In the genomic region with DNA sequence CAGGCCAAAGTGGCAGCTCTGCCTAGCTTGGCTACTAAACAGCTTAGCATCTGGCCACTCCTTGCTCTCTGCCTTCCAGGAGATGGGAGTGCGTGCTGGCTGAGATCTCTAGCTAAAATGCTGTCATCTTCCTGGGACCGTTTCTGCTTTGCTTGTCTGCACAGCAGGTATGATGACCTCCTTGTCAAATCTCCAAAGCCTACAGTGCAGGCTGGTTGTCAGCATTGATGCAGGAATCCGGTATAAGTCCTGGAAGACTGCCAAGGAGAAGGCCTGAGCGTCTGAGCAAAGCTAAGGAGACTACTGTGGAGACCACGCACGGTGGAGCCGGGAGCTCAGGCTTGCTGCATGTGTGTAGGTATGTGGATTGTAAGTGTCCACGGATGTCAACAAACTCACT, we compare ENCODE assay signal across 8 mouse cellular contexts. TPM values are rescaled to one million over a fixed set of nuclear protein-coding genes. Genes with fewer than 3 reads are reported as not detected.
DNase-seq lines count a peak whose midpoint lies in the region; ATAC-seq lines count a peak whose summit lies in the region.

A gene (plus strand): TSS at position 173 of the 400 bp plus-strand sequence.

- peak; percentile 52; the same call in 1 of the 2 replicates for ATAC-seq in cerebellum, adult (ENCODE audit: insufficient number of reproducible peaks, low FRiP score, low TSS enrichment)
- no peak for ATAC-seq in neural tube, embryonic 11.5 days (ENCODE audit: insufficient read depth, low FRiP score, low TSS enrichment)
- no peak for ATAC-seq in intestine, embryonic 15.5 days
- no peak for ATAC-seq in neural tube, embryonic 14.5 days (ENCODE audit: low read depth)

- no peaks in the 10 kb centered on the region for H3K27me3 ChIP-seq in neural tube, embryonic 11.5 days (ENCODE audit: control insufficient read depth, insufficient read depth, low read length)
- H3K27me3 ChIP-seq in intestine, embryonic 15.5 days (replicated peaks): no peaks in the 10 kb centered on the region
- H3K27me3 ChIP-seq in neural tube, embryonic 14.5 days (ENCODE audit: control insufficient read depth, insufficient read depth, low read length): no peaks in the 10 kb centered on the region

- H3K36me3 ChIP-seq in neural tube, embryonic 11.5 days (ENCODE audit: control insufficient read depth, insufficient read depth, low read length): no peaks in the 10 kb centered on the region
- H3K36me3 ChIP-seq in intestine, embryonic 15.5 days: no peaks in the 10 kb centered on the region
- no peaks in the 10 kb centered on the region for H3K36me3 ChIP-seq in neural tube, embryonic 14.5 days (ENCODE audit: control insufficient read depth, insufficient read depth, low read length)

- H3K9ac ChIP-seq in neural tube, embryonic 11.5 days (ENCODE audit: low read length): no peak within 1 kb of the TSS
- H3K9ac ChIP-seq in intestine, embryonic 15.5 days: no peak within 1 kb of the TSS
- H3K9ac ChIP-seq in neural tube, embryonic 14.5 days (replicated peaks; ENCODE audit: low read depth, low read length): no peak within 1 kb of the TSS

- no peak within 1 kb of the TSS for H3K27ac ChIP-seq in neural tube, embryonic 11.5 days (ENCODE audit: low read depth, low read length)
- H3K27ac ChIP-seq in intestine, embryonic 15.5 days: no peak within 1 kb of the TSS
- no peak within 1 kb of the TSS for H3K27ac ChIP-seq in neural tube, embryonic 14.5 days (ENCODE audit: low read depth, low read length)

- H3K4me2 ChIP-seq in neural tube, embryonic 11.5 days (ENCODE audit: low read depth): no peak within 1 kb of the TSS
- no peak within 1 kb of the TSS for H3K4me2 ChIP-seq in intestine, embryonic 15.5 days (replicated peaks)
- H3K4me2 ChIP-seq in neural tube, embryonic 14.5 days (ENCODE audit: low read depth, low read length): no peak within 1 kb of the TSS

- no peaks in the 10 kb centered on the region for H3K9me3 ChIP-seq in neural tube, embryonic 11.5 days (ENCODE audit: control insufficient read depth, low read length)
- H3K9me3 ChIP-seq in intestine, embryonic 15.5 days: no peaks in the 10 kb centered on the region
- H3K9me3 ChIP-seq in neural tube, embryonic 14.5 days (ENCODE audit: control insufficient read depth, low read length): no peaks in the 10 kb centered on the region

- DNase-seq in cerebellum, adult 9-11 months: no peak
- no peak for DNase-seq in neural tube, embryonic 11.5 days (ENCODE audit: low spot score)
- no peak for DNase-seq in neural tube, embryonic 10.5 days (ENCODE audit: extremely low spot score, low spot score)
- no peak for DNase-seq in right cerebral cortex, postnatal 4 days
- DNase-seq in layer of hippocampus, adult 9-10 months (ENCODE audit: low spot score): no peak

- no peaks in the 10 kb centered on the region for H3K4me1 ChIP-seq in neural tube, embryonic 11.5 days (ENCODE audit: control insufficient read depth, insufficient read depth, low read length)
- H3K4me1 ChIP-seq in intestine, embryonic 15.5 days (replicated peaks): no peaks in the 10 kb centered on the region
- H3K4me1 ChIP-seq in neural tube, embryonic 14.5 days (ENCODE audit: control insufficient read depth, insufficient read depth, low read length): no peaks in the 10 kb centered on the region

- WGBS in neural tube, embryonic 11.5 days: 84% methylated on average over 8 of the region's 8 CpGs
- WGBS in intestine, embryonic 15.5 days: 65% methylated on average over 8 of the region's 8 CpGs
- WGBS in neural tube, embryonic 14.5 days: 79% methylated on average over 8 of the region's 8 CpGs

- H3K4me3 ChIP-seq in neural tube, embryonic 11.5 days (ENCODE audit: low read depth, low read length): no peak within 1 kb of the TSS
- no peak within 1 kb of the TSS for H3K4me3 ChIP-seq in intestine, embryonic 15.5 days (replicated peaks)
- no peak within 1 kb of the TSS for H3K4me3 ChIP-seq in neural tube, embryonic 14.5 days (ENCODE audit: low read depth, low read length)

RNA-seq across cellular contexts. Expression of the gene that starts here (rescaled TPM):
- polyA plus RNA-seq in neural tube, embryonic 11.5 days (2014; fragmentation: Nextera tagmentation; extraction: Ambion mirVana): 15.0 and 16.3 TPM in 2 replicates
- polyA plus RNA-seq in intestine, embryonic 15.5 days (2015; fragmentation: Nextera tagmentation; extraction: Ambion mirVana): 12.3 and 12.7 TPM in 2 replicates
- 11.7 and 12.6 TPM in 2 replicates for polyA plus RNA-seq in neural tube, embryonic 14.5 days (2014; fragmentation: Nextera tagmentation; extraction: Ambion mirVana)
